Comparison of ENCODE assay signal across 9 mouse cellular contexts in genomic region chr3:89868357-89868756, GRCm38 (mm10). TPM values are rescaled to one million over a fixed set of nuclear protein-coding genes. Genes with fewer than 3 reads are reported as not detected.
DNase-seq lines count a peak whose midpoint lies in the region; ATAC-seq and TF ChIP-seq lines count a peak whose summit lies in the region.
"Had no signal": no experiment of that assay in that cellular context is flagged by ENCODE, and none has a peak within 500 bp of the region (broad histone marks: within the 10 kb centered on the region; RNA-seq: fewer than 3 reads in every experiment).

No protein-coding gene starts in this region.

- no peak for TF ChIP-seq POLR2A in kidney, adult 2 months (IDR thresholded peaks at IDR 0.05; ENCODE audit: low read depth, low read length)

- H3K4me3 ChIP-seq in forebrain, embryonic 13.5 days: no peak overlapping the region
- no peak overlapping the region for H3K4me3 ChIP-seq in forebrain, embryonic 10.5 days
- H3K4me3 ChIP-seq in kidney, adult 2 months (ENCODE audit: insufficient read depth, low read depth, low read length): no peak overlapping the region

- H3K4me2 ChIP-seq in forebrain, embryonic 13.5 days: 0 out of 2 replicates have a peak overlapping the region, but pooled peaks have one; percentile 14

- peak; percentile 83 for ATAC-seq in forebrain, embryonic 13.5 days

- TF ChIP-seq CTCF in kidney, adult 2 months (conservative IDR thresholded peaks at IDR 0.05; ENCODE audit: insufficient read depth, insufficient read length, low read depth, low read length): no peak

- no peak overlapping the region for H3K9ac ChIP-seq in forebrain, embryonic 13.5 days

- H3K4me1 ChIP-seq in forebrain, embryonic 13.5 days: peaks cover 27% of the 10 kb centered on the region
- peaks cover 24% of the 10 kb centered on the region for H3K4me1 ChIP-seq in forebrain, embryonic 10.5 days
- H3K4me1 ChIP-seq in kidney, adult 2 months (ENCODE audit: control insufficient read depth, insufficient read depth, low read length): peaks cover 6% of the 10 kb centered on the region

- intact Hi-C loops in gastrocnemius, postnatal 36 days (cut with DNase I): no loop called here

- H3K36me3 ChIP-seq in forebrain, embryonic 13.5 days (ENCODE audit: poor library complexity, severe bottlenecking): no peaks in the 10 kb centered on the region
- H3K36me3 ChIP-seq in forebrain, embryonic 10.5 days (replicated peaks): no peaks in the 10 kb centered on the region
- H3K36me3 ChIP-seq in kidney, adult 2 months (ENCODE audit: control insufficient read depth, insufficient read depth, low read length): no peaks in the 10 kb centered on the region

- 30% methylated on average over 7 of the region's 7 CpGs for WGBS in forebrain, embryonic 13.5 days
- 51% methylated on average over 7 of the region's 7 CpGs for WGBS in forebrain, embryonic 10.5 days
- WGBS in kidney, adult 2 months: 11% methylated on average over 7 of the region's 7 CpGs

- H3K27me3 ChIP-seq in forebrain, embryonic 13.5 days: no peaks in the 10 kb centered on the region
- H3K27me3 ChIP-seq in forebrain, embryonic 10.5 days (ENCODE audit: poor library complexity, severe bottlenecking): peaks cover 18% of the 10 kb centered on the region
- H3K27me3 ChIP-seq in kidney, adult 2 months (replicated peaks; ENCODE audit: control insufficient read depth, insufficient read depth, low read length): no peaks in the 10 kb centered on the region

- no peak for DNase-seq in forebrain, embryonic 10.5 days (ENCODE audit: extremely low spot score, low spot score)
- peak; percentile 44 for DNase-seq in ovary, postnatal 14 days (ENCODE audit: low spot score)
- DNase-seq in ovary, postnatal 10 days (ENCODE audit: low spot score): no peak
- peak; percentile 33 for DNase-seq in kidney, adult 2 months
- peak; percentile 53 for DNase-seq in retina, postnatal 1 day
- no peak for DNase-seq in gastrocnemius, postnatal 36 days
- no peak for DNase-seq in right cerebral cortex, adult 18-20 months
- DNase-seq: cerebellum, postnatal 25 days had no signal

- peak overlapping the region; percentile 66 for H3K27ac ChIP-seq in forebrain, embryonic 13.5 days
- no peak overlapping the region for H3K27ac ChIP-seq in forebrain, embryonic 10.5 days
- no peak overlapping the region for H3K27ac ChIP-seq in kidney, adult 2 months (ENCODE audit: insufficient read depth, low read depth, low read length)

- peaks cover 7% of the 10 kb centered on the region; the same call in 1 of the 2 replicates for H3K9me3 ChIP-seq in forebrain, embryonic 13.5 days (replicated peaks)
- H3K9me3 ChIP-seq in forebrain, embryonic 10.5 days: peaks cover 5% of the 10 kb centered on the region; the same call in 1 of the 2 replicates

RNA-seq across cellular contexts. Expression of gene She, which starts 37.2 kb away (rescaled TPM):
- 1.2 TPM in 2 replicates for polyA plus RNA-seq in forebrain, embryonic 13.5 days (2015; fragmentation: Nextera tagmentation; extraction: Ambion mirVana)
- 2.3 TPM in 2 replicates for polyA plus RNA-seq in forebrain, embryonic 10.5 days (2016; fragmentation: Nextera tagmentation; extraction: Ambion mirVana)
- 3.3 and 4.1 TPM in 2 replicates for polyA plus RNA-seq in kidney, adult 2 months (2012; rRNA removed)
- total RNA-seq in gastrocnemius, postnatal 36 days (2021): 1 to 10 TPM; 3.7 to 4.6 TPM

RNA-seq across cellular contexts. Expression of gene Il6ra, which starts 44.6 kb away (rescaled TPM):
- 0.25 and 0.36 TPM in 2 replicates for polyA plus RNA-seq in forebrain, embryonic 13.5 days (2015; fragmentation: Nextera tagmentation; extraction: Ambion mirVana)
- 0.35 and 0.50 TPM in 2 replicates for polyA plus RNA-seq in forebrain, embryonic 10.5 days (2016; fragmentation: Nextera tagmentation; extraction: Ambion mirVana)
- 3.2 and 4.1 TPM in 2 replicates for polyA plus RNA-seq in kidney, adult 2 months (2012; rRNA removed)
- total RNA-seq in gastrocnemius, postnatal 36 days (2021): 1 to 10 TPM; 4.4 to 4.8 TPM

Comparison
In these comparisons a context has a peak if more than half of its experiments do, and no peak if none do; other contexts are left out.
1. DNase-seq: peak in ovary, postnatal 14 days (single experiment), kidney, adult 2 months (single experiment) and retina, postnatal 1 day (single experiment); none in forebrain, embryonic 10.5 days (single experiment), ovary, postnatal 10 days (single experiment), gastrocnemius, postnatal 36 days (0 of 2) and right cerebral cortex, adult 18-20 months (single experiment).